ENCODE assay signal across 26 mouse cellular contexts in the genomic region with DNA sequence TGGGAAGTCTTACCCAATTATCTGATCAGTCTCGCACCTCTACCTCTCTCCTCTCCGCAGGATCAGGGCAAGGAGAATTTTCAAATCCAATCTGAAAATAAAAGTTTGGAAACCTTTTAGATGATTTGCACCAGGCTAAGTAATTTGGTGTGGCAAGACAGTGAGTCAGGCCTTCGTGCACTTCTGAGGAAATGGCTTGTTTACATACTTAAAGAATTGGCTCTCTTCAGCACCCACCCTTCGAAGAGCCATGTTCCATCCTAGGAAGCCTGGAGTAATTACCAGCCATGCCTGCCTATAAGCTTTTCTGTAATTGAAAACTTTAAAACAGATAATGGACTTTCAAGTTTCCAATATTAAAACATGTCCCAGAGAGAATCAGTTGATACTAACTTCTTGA.
DNase-seq lines count a peak whose midpoint lies in the region; ATAC-seq and TF ChIP-seq lines count a peak whose summit lies in the region.
"Had no signal": no experiment of that assay in that cellular context is flagged by ENCODE, and none has a peak within 500 bp of the region (broad histone marks: within the 10 kb centered on the region; RNA-seq: fewer than 3 reads in every experiment).

No protein-coding gene starts in this region.

- DNase-seq in lung, embryonic 14.5 days = no peak
- no peak for DNase-seq in lung, adult 2 months
- DNase-seq in 416B (ENCODE audit: low read depth) (peak; percentile 40), NIH3T3 (ENCODE audit: low read depth) (peak; percentile 71)
- DNase-seq in lung, postnatal 14 days = peak; percentile 10
- DNase-seq in thymus, postnatal 36 days = no peak
- no peak for DNase-seq in neural tube, embryonic 10.5 days (ENCODE audit: extremely low spot score, low spot score)
- DNase-seq: adrenal gland, adult 2 months; adrenal gland, postnatal 14 days; cerebellum, adult 11 months; cerebellum, adult 2 months; cerebellum, adult 9-11 months; cerebellum, postnatal 25 days; forebrain, postnatal 0 days; gastrocnemius, postnatal 36 days; heart, postnatal 36 days had no signal

- TF ChIP-seq POLR2A in lung, adult 2 months (IDR thresholded peaks at IDR 0.05; ENCODE audit: borderline replicate concordance, extremely low read depth, low read depth, low read length) = no peak

- H3K4me2 ChIP-seq in lung, embryonic 14.5 days = no peak overlapping the region
- H3K4me2 ChIP-seq: embryonic facial prominence, embryonic 12.5 days; embryonic facial prominence, embryonic 15.5 days; heart, embryonic 11.5 days; hindbrain, embryonic 13.5 days; intestine, embryonic 15.5 days had no signal

- no peaks in the 10 kb centered on the region for H3K27me3 ChIP-seq in lung, embryonic 14.5 days (ENCODE audit: insufficient read depth, low read length)
- H3K27me3 ChIP-seq: embryonic facial prominence, embryonic 12.5 days; embryonic facial prominence, embryonic 15.5 days; hindbrain, embryonic 13.5 days; intestine, embryonic 15.5 days had no signal

- H3K4me3 ChIP-seq in lung, embryonic 14.5 days (ENCODE audit: low read depth, low read length) = no peak overlapping the region
- H3K4me3 ChIP-seq in lung, adult 2 months (replicated peaks; ENCODE audit: extremely low read depth, low read depth, low read length) = no peak overlapping the region
- H3K4me3 ChIP-seq: embryonic facial prominence, embryonic 12.5 days; embryonic facial prominence, embryonic 15.5 days; erythroblast, embryonic 14.5 days; forebrain, embryonic 10.5 days; hindbrain, embryonic 10.5 days; hindbrain, embryonic 13.5 days; intestine, embryonic 15.5 days had no signal

- no peaks in the 10 kb centered on the region for H3K36me3 ChIP-seq in lung, embryonic 14.5 days (ENCODE audit: insufficient read depth)
- H3K36me3 ChIP-seq: embryonic facial prominence, embryonic 12.5 days; embryonic facial prominence, embryonic 15.5 days; forebrain, embryonic 10.5 days; hindbrain, embryonic 10.5 days; hindbrain, embryonic 13.5 days; intestine, embryonic 15.5 days had no signal

- H3K9me3 ChIP-seq in lung, embryonic 14.5 days (ENCODE audit: low read depth, low read length) = no peaks in the 10 kb centered on the region
- H3K9me3 ChIP-seq: embryonic facial prominence, embryonic 12.5 days; embryonic facial prominence, embryonic 15.5 days; forebrain, embryonic 10.5 days; hindbrain, embryonic 10.5 days; hindbrain, embryonic 13.5 days; intestine, embryonic 15.5 days had no signal

- WGBS in lung, embryonic 14.5 days = 33% methylated on average over 4 of the region's 4 CpGs
- 37% methylated on average over 4 of the region's 4 CpGs for WGBS in lung, adult 2 months

- peak; percentile 47; the same call in 1 of the 2 replicates for ATAC-seq in lung, embryonic 14.5 days (ENCODE audit: insufficient read depth)
- ATAC-seq: forebrain, embryonic 14.5 days; forebrain, postnatal 0 days; hindbrain, embryonic 16.5 days; intestine, embryonic 15.5 days had no signal

- no peak for TF ChIP-seq CTCF in lung, embryonic 14.5 days (IDR thresholded peaks at IDR 0.05; ENCODE audit: low read depth)
- no peak for TF ChIP-seq CTCF in lung, adult 2 months (IDR thresholded peaks at IDR 0.05; ENCODE audit: insufficient read depth, low read length)

- no peaks in the 10 kb centered on the region for H3K4me1 ChIP-seq in lung, embryonic 14.5 days (ENCODE audit: insufficient read depth)
- no peaks in the 10 kb centered on the region; the same call in 1 of the 2 replicates for H3K4me1 ChIP-seq in lung, adult 2 months (ENCODE audit: control insufficient read depth, insufficient read depth, low read length)
- H3K4me1 ChIP-seq: embryonic facial prominence, embryonic 12.5 days; embryonic facial prominence, embryonic 15.5 days; forebrain, embryonic 10.5 days; hindbrain, embryonic 10.5 days had no signal

- H3K27ac ChIP-seq in lung, embryonic 14.5 days (ENCODE audit: low read depth) = no peak overlapping the region
- H3K27ac ChIP-seq: embryonic facial prominence, embryonic 12.5 days; embryonic facial prominence, embryonic 15.5 days; forebrain, embryonic 10.5 days; hindbrain, embryonic 10.5 days; hindbrain, embryonic 13.5 days; intestine, embryonic 15.5 days had no signal

- no peak overlapping the region for H3K9ac ChIP-seq in lung, embryonic 14.5 days
- H3K9ac ChIP-seq: embryonic facial prominence, embryonic 12.5 days; embryonic facial prominence, embryonic 15.5 days; forebrain, postnatal 0 days; hindbrain, embryonic 13.5 days; intestine, embryonic 15.5 days had no signal

Comparison
In these comparisons a context has a peak if more than half of its experiments do, and no peak if none do; other contexts are left out.
1. DNase-seq: peak in 416B (single experiment), NIH3T3 (single experiment) and lung, postnatal 14 days (single experiment); none in lung, embryonic 14.5 days (single experiment), lung, adult 2 months (single experiment), thymus, postnatal 36 days (0 of 2) and neural tube, embryonic 10.5 days (single experiment).